Mouse (Mus musculus) megakaryocyte, embryonic 14.5 days (primary cell): ENCODE data around the gene Tmem179b.

Source experiments
- FLI1 ChIP-seq: IDR thresholded peaks from 2 replicates; pipeline ENCODE4 v1.6.1; 2012; ENCODE audit warnings: low read length, inconsistent platforms, mixed read lengths
- GATA1 ChIP-seq: IDR thresholded peaks from 3 replicates; pipeline ENCODE4 v1.6.1; 2012; ENCODE audit warnings: mixed read lengths, low read length, inconsistent platforms, borderline replicate concordance

- TF ChIP-seq GATA1 = no peak
- no peak for TF ChIP-seq FLI1
Measured at GRCm38 (mm10) chr19:8741243-8741869, 32.9 kb downstream of the Tmem179b start, which contains the start of gene Stx5a.
